Mouse (Mus musculus): ENCODE measurements around the gene Sipa1. TPM values are rescaled to one million over a fixed set of nuclear protein-coding genes. Genes with fewer than 3 reads are reported as not detected.

The Sipa1 gene
- total RNA-seq, 4 experiments from 2014 or later = 12.5 to 20.7 (median 14.9) TPM

GRCm38 (mm10) chr19:5646731-5647330, 16.7 kb downstream of the Sipa1 start:
- no peak for DNase-seq (ENCODE audit: low spot score in 2 of 2)

- DNase-seq (ENCODE audit: low spot score in 2 of 2) = no peak
Measured at GRCm38 (mm10) chr19:5645280-5645679, 18.2 kb downstream of the Sipa1 start.

GRCm38 (mm10) chr19:5641641-5642040, 21.9 kb downstream of the Sipa1 start:
- DNase-seq (ENCODE audit: low spot score in 2 of 2) = no peak

- no peak for DNase-seq (ENCODE audit: low spot score in 2 of 2)
Measured at GRCm38 (mm10) chr19:5641021-5641420, 22.5 kb downstream of the Sipa1 start.

- DNase-seq (ENCODE audit: low spot score in 2 of 2) = no peak
Measured at GRCm38 (mm10) chr19:5640339-5640738, 23.2 kb downstream of the Sipa1 start.

- DNase-seq (ENCODE audit: low spot score in 2 of 2) = no peak
Measured at GRCm38 (mm10) chr19:5638416-5639005, 25.0 kb downstream of the Sipa1 start.

- DNase-seq (ENCODE audit: low spot score in 2 of 2) = peak; percentile 84 to 85
Measured at GRCm38 (mm10) chr19:5637069-5638047, 26.1 kb downstream of the Sipa1 start, which contains the start of gene Rela. Gene Rela, plus strand, starts transcription at chr19:5637483.

GRCm38 (mm10) chr19:5636571-5637041, 26.9 kb downstream of the Sipa1 start:
- peak in 1 of 2 experiments; percentile 43 for DNase-seq (ENCODE audit: low spot score in 2 of 2)

GRCm38 (mm10) chr19:5636036-5636570, 27.4 kb downstream of the Sipa1 start:
- no peak for DNase-seq (ENCODE audit: low spot score in 2 of 2)

GRCm38 (mm10) chr19:5632120-5632519, 31.4 kb downstream of the Sipa1 start:
- DNase-seq (ENCODE audit: low spot score in 2 of 2) = no peak

GRCm38 (mm10) chr19:5629907-5630306, 33.6 kb downstream of the Sipa1 start:
- no peak for DNase-seq (ENCODE audit: low spot score in 2 of 2)

GRCm38 (mm10) chr19:5625311-5625710, 38.2 kb downstream of the Sipa1 start:
- no peak for DNase-seq (ENCODE audit: low spot score in 2 of 2)

- DNase-seq (ENCODE audit: low spot score in 2 of 2) = no peak
Measured at GRCm38 (mm10) chr19:5621884-5622283, 41.6 kb downstream of the Sipa1 start.

GRCm38 (mm10) chr19:5620007-5620406, 43.5 kb downstream of the Sipa1 start:
- DNase-seq (ENCODE audit: low spot score in 2 of 2) = no peak

- no peak for DNase-seq (ENCODE audit: low spot score in 2 of 2)
Measured at GRCm38 (mm10) chr19:5614953-5615352, 48.6 kb downstream of the Sipa1 start.

- no peak for DNase-seq (ENCODE audit: low spot score in 2 of 2)
Measured at GRCm38 (mm10) chr19:5612762-5613411, 50.6 kb downstream of the Sipa1 start.

- no peak for DNase-seq (ENCODE audit: low spot score in 2 of 2)
Measured at GRCm38 (mm10) chr19:5611973-5612372, 51.5 kb downstream of the Sipa1 start.

GRCm38 (mm10) chr19:5609547-5610404, 53.7 kb downstream of the Sipa1 start, which contains the start of gene Kat5:
Gene Kat5, minus strand, starts transcription at chr19:5610237.
- peak; percentile 85 to 97 for DNase-seq (ENCODE audit: low spot score in 2 of 2)

- peak in 1 of 2 experiments; percentile 24 for DNase-seq (ENCODE audit: low spot score in 2 of 2)
Measured at GRCm38 (mm10) chr19:5609171-5609546, 54.3 kb downstream of the Sipa1 start.

- no peak for DNase-seq (ENCODE audit: low spot score in 2 of 2)
Measured at GRCm38 (mm10) chr19:5608707-5609106, 54.8 kb downstream of the Sipa1 start.

All from left cerebral cortex, adult 8-10 months (tissue).